Mouse (Mus musculus): ENCODE data around the gene Best2. TPM values are rescaled to one million over a fixed set of nuclear protein-coding genes. Genes with fewer than 3 reads are reported as not detected.

The Best2 gene
- polyA plus RNA-seq, 1 experiment from 2014 or later = not detected

- ATAC-seq (ENCODE audit: low FRiP score) (no peak), DNase-seq (ENCODE audit: low spot score) (no peak)
- Histone ChIP-seq H3K4me3 (replicated peaks; ENCODE audit: low read length) (peak overlapping the region; percentile 48), H3K36me3 (replicated peaks; ENCODE audit: control insufficient read depth, insufficient read depth) (no peaks in the 10 kb centered on the region), H3K4me1 (replicated peaks; ENCODE audit: control insufficient read depth, insufficient read depth, low read length) (peaks cover 24% of the 10 kb centered on the region), H3K27me3 (ENCODE audit: control insufficient read depth, insufficient read depth, low read length) (peaks cover 25% of the 10 kb centered on the region), H3K27ac (peak overlapping the region; percentile 73), H3K9me3 (ENCODE audit: control insufficient read depth, low read length) (no peaks in the 10 kb centered on the region), H3K9ac (peak overlapping the region; percentile 58), H3K4me2 (replicated peaks) (peak overlapping the region; percentile 89)
- WGBS = 35% methylated on average over 8 of the region's 8 CpGs
These were observed 27.9 kb downstream of the Best2 start for GRCm38 (mm10) chr8:84986379-84986945.

GRCm38 (mm10) chr8:84985684-84986378 lies 28.5 kb downstream of the Best2 start:
- peak overlapping the region; percentile 89 for H3K4me2 ChIP-seq (replicated peaks)
- H3K36me3 ChIP-seq (replicated peaks; ENCODE audit: control insufficient read depth, insufficient read depth) = no peaks in the 10 kb centered on the region
- H3K9ac ChIP-seq = peak overlapping the region; percentile 58
- DNase-seq (ENCODE audit: low spot score) (peak; percentile 82), ATAC-seq (ENCODE audit: low FRiP score) (peak; percentile 32)
- H3K4me1 ChIP-seq (replicated peaks; ENCODE audit: control insufficient read depth, insufficient read depth, low read length) = peaks cover 26% of the 10 kb centered on the region
- under 1% methylated on average over 50 of the region's 53 CpGs for WGBS
- no peaks in the 10 kb centered on the region for H3K9me3 ChIP-seq (ENCODE audit: control insufficient read depth, low read length)
- H3K27ac ChIP-seq = peak overlapping the region; percentile 73
- peaks cover 25% of the 10 kb centered on the region for H3K27me3 ChIP-seq (ENCODE audit: control insufficient read depth, insufficient read depth, low read length)
- peak overlapping the region; percentile 48 for H3K4me3 ChIP-seq (replicated peaks; ENCODE audit: low read length)

GRCm38 (mm10) chr8:84985049-84985683 lies 29.2 kb downstream of the Best2 start:
- no peak for DNase-seq (ENCODE audit: low spot score)
- peak overlapping the region; percentile 73 for H3K27ac ChIP-seq
- H3K9me3 ChIP-seq (ENCODE audit: control insufficient read depth, low read length) = no peaks in the 10 kb centered on the region
- peak overlapping the region; percentile 48 for H3K4me3 ChIP-seq (replicated peaks; ENCODE audit: low read length)
- H3K27me3 ChIP-seq (ENCODE audit: control insufficient read depth, insufficient read depth, low read length) = peaks cover 25% of the 10 kb centered on the region
- H3K36me3 ChIP-seq (replicated peaks; ENCODE audit: control insufficient read depth, insufficient read depth) = no peaks in the 10 kb centered on the region
- H3K9ac ChIP-seq = peak overlapping the region; percentile 58
- peak overlapping the region; percentile 89 for H3K4me2 ChIP-seq (replicated peaks)
- ATAC-seq (ENCODE audit: low FRiP score) = no peak
- under 1% methylated on average over 23 of the region's 23 CpGs for WGBS
- H3K4me1 ChIP-seq (replicated peaks; ENCODE audit: control insufficient read depth, insufficient read depth, low read length) = peaks cover 31% of the 10 kb centered on the region

- DNase-seq (ENCODE audit: low spot score) (no peak), ATAC-seq (ENCODE audit: low FRiP score) (no peak)
- no peaks in the 10 kb centered on the region for H3K36me3 ChIP-seq (replicated peaks; ENCODE audit: control insufficient read depth, insufficient read depth)
- WGBS = 15% methylated on average over 16 of the region's 16 CpGs
- peaks cover 32% of the 10 kb centered on the region for H3K4me1 ChIP-seq (replicated peaks; ENCODE audit: control insufficient read depth, insufficient read depth, low read length)
- H3K9ac ChIP-seq = peak overlapping the region; percentile 58; the same call in 1 of the 2 replicates
- H3K27me3 ChIP-seq (ENCODE audit: control insufficient read depth, insufficient read depth, low read length) = peaks cover 25% of the 10 kb centered on the region
- H3K27ac ChIP-seq = peak overlapping the region; percentile 44
- no peaks in the 10 kb centered on the region for H3K9me3 ChIP-seq (ENCODE audit: control insufficient read depth, low read length)
- H3K4me3 ChIP-seq (replicated peaks; ENCODE audit: low read length) = peak overlapping the region; percentile 48; the same call in 1 of the 2 replicates
- peak overlapping the region; percentile 89 for H3K4me2 ChIP-seq (replicated peaks)
These were observed 29.9 kb downstream of the Best2 start for GRCm38 (mm10) chr8:84984294-84985048.

- Histone ChIP-seq H3K27me3 (ENCODE audit: control insufficient read depth, insufficient read depth, low read length) (peaks cover 23% of the 10 kb centered on the region), H3K4me1 (replicated peaks; ENCODE audit: control insufficient read depth, insufficient read depth, low read length) (peaks cover 41% of the 10 kb centered on the region), H3K27ac (no peak overlapping the region), H3K9ac (no peak overlapping the region), H3K36me3 (replicated peaks; ENCODE audit: control insufficient read depth, insufficient read depth) (no peaks in the 10 kb centered on the region), H3K4me3 (replicated peaks; ENCODE audit: low read length) (no peak overlapping the region), H3K4me2 (replicated peaks) (no peak overlapping the region), H3K9me3 (ENCODE audit: control insufficient read depth, low read length) (no peaks in the 10 kb centered on the region)
- WGBS = 69% methylated on average over 3 of the region's 3 CpGs
- ATAC-seq (ENCODE audit: low FRiP score) (no peak), DNase-seq (ENCODE audit: low spot score) (no peak)
These were observed 31.8 kb downstream of the Best2 start for GRCm38 (mm10) chr8:84982499-84983011.

- H3K27me3 ChIP-seq (ENCODE audit: control insufficient read depth, insufficient read depth, low read length) = peaks cover 17% of the 10 kb centered on the region
These were observed 32.5 kb downstream of the Best2 start for GRCm38 (mm10) chr8:84981644-84982498.

GRCm38 (mm10) chr8:84980622-84981358 lies 33.5 kb downstream of the Best2 start:
- peak overlapping the region; percentile 97 for H3K4me2 ChIP-seq (replicated peaks)
- H3K36me3 ChIP-seq (replicated peaks; ENCODE audit: control insufficient read depth, insufficient read depth) = no peaks in the 10 kb centered on the region
- H3K9ac ChIP-seq = no peak overlapping the region
- no peaks in the 10 kb centered on the region for H3K9me3 ChIP-seq (ENCODE audit: control insufficient read depth, low read length)
- H3K27ac ChIP-seq = peak overlapping the region; percentile 49; the same call in 1 of the 2 replicates
- H3K4me3 ChIP-seq (replicated peaks; ENCODE audit: low read length) = no peak overlapping the region
- DNase-seq (ENCODE audit: low spot score) (peak; percentile 57), ATAC-seq (ENCODE audit: low FRiP score) (no peak)
- WGBS = 29% methylated on average over 11 of the region's 11 CpGs
- H3K4me1 ChIP-seq (replicated peaks; ENCODE audit: control insufficient read depth, insufficient read depth, low read length) = peaks cover 55% of the 10 kb centered on the region
- peaks cover 17% of the 10 kb centered on the region for H3K27me3 ChIP-seq (ENCODE audit: control insufficient read depth, insufficient read depth, low read length)

More at GRCm38 (mm10) chr8:84981644-84982498, 32.5 kb downstream of the Best2 start:
- Histone ChIP-seq H3K4me3 (replicated peaks; ENCODE audit: low read length) (no peak overlapping the region), H3K4me1 (replicated peaks; ENCODE audit: control insufficient read depth, insufficient read depth, low read length) (peaks cover 46% of the 10 kb centered on the region), H3K4me2 (replicated peaks) (no peak overlapping the region), H3K9me3 (ENCODE audit: control insufficient read depth, low read length) (no peaks in the 10 kb centered on the region), H3K27ac (peak overlapping the region; percentile 15; the same call in 1 of the 2 replicates), H3K36me3 (replicated peaks; ENCODE audit: control insufficient read depth, insufficient read depth) (no peaks in the 10 kb centered on the region), H3K9ac (no peak overlapping the region)
- 84% methylated on average over 15 of the region's 15 CpGs for WGBS
- ATAC-seq (ENCODE audit: low FRiP score) = no peak
- no peak for DNase-seq (ENCODE audit: low spot score)
